Mouse (Mus musculus) gonadal fat pad, adult 2 months (tissue): Measurements from ENCODE around the gene Mas1. TPM values are rescaled to one million over a fixed set of nuclear protein-coding genes. Genes with fewer than 3 reads are reported as not detected.

Experiments
- polyA plus RNA-seq: library from polyadenylated mRNA; depleted of rRNA; stranded (reverse); fragments of >200 nt; gene quantifications from 2 replicates; pipeline ENCODE4 v1.2.3, GENCODE M21; 2012; rRNA removed

Gene Mas1
- polyA plus RNA-seq, 1 experiment, result 0.19 TPM

Other genes with a start within 250 kb of the Mas1 start
- 0.73 and 1.5 TPM in 2 replicates for gene Slc22a1, start 192.3 kb downstream of the Mas1 start, polyA plus RNA-seq
- gene Igf2r, start 98.5 kb downstream of the Mas1 start, polyA plus RNA-seq, result 15.7 and 20.0 TPM in 2 replicates
- 0.46 and 0.53 TPM in 2 replicates for gene Mrgprh, start 7.9 kb upstream of the Mas1 start, polyA plus RNA-seq
- gene Pnldc1, start 42.1 kb upstream of the Mas1 start, polyA plus RNA-seq, result 4.4 and 5.2 TPM in 2 replicates
- 76.0 and 91.3 TPM in 2 replicates for gene Tcp1, start 47.6 kb upstream of the Mas1 start, polyA plus RNA-seq
- gene Mrpl18, start 48.2 kb upstream of the Mas1 start, polyA plus RNA-seq, result 26.7 and 27.6 TPM in 2 replicates
- gene Acat3, start 72.5 kb upstream of the Mas1 start, polyA plus RNA-seq, result 8.9 and 10.2 TPM in 2 replicates
- 85.2 and 92.9 TPM in 2 replicates for gene Acat2, start 92.6 kb upstream of the Mas1 start, polyA plus RNA-seq
- gene Wtap, start 126.0 kb upstream of the Mas1 start, polyA plus RNA-seq, result 19.7 and 23.7 TPM in 2 replicates
- gene Sod2, start 138.7 kb upstream of the Mas1 start, polyA plus RNA-seq, result 384 and 499 TPM in 2 replicates
- 0.39 and 0.42 TPM in 2 replicates for gene Gpr31b, start 184.2 kb upstream of the Mas1 start, polyA plus RNA-seq
- 0.73 and 0.85 TPM in 2 replicates for gene Tcp10b, start 193.0 kb upstream of the Mas1 start, polyA plus RNA-seq